Mouse (Mus musculus): ENCODE results near the gene Htr1d. TPM values are rescaled to one million over a fixed set of nuclear protein-coding genes. Genes with fewer than 3 reads are reported as not detected.

Gene Htr1d
- polyA plus RNA-seq (2015; fragmentation: Nextera tagmentation; extraction: Ambion mirVana), result not detected in 2 replicates

- no peaks in the 10 kb centered on the region for H3K9me3 ChIP-seq (ENCODE audit: low read length)
- ATAC-seq, result no peak
Observed at GRCm38 (mm10) chr4:136423224-136423623, at the start of gene Htr1d. Gene Htr1d, plus strand, starts transcription at chr4:136423524.

GRCm38 (mm10) chr4:136377001-136377400 is 46.3 kb upstream of the Htr1d start:
- 79% methylated on average over 5 of the region's 5 CpGs for WGBS (ENCODE audit: insufficient replicate concordance)
- no peak for ATAC-seq

More at GRCm38 (mm10) chr4:136423224-136423623, at the start of gene Htr1d:
- H3K4me1 ChIP-seq (ENCODE audit: insufficient read depth), result peaks cover 6% of the 10 kb centered on the region; the same call in 1 of the 2 replicates
- H3K27me3 ChIP-seq (ENCODE audit: insufficient read depth, low read length), result peaks cover 34% of the 10 kb centered on the region
- DNase-seq, result no peak
- H3K9ac ChIP-seq (replicated peaks), result no peak within 1 kb of the TSS
- peak within 1 kb of the TSS; percentile 37 for H3K4me3 ChIP-seq (ENCODE audit: low read depth, low read length)
- no peak within 1 kb of the TSS for H3K27ac ChIP-seq (ENCODE audit: low read depth)
- H3K4me2 ChIP-seq (ENCODE audit: low read depth, low read length), result peak within 1 kb of the TSS; percentile 71
- WGBS (ENCODE audit: insufficient replicate concordance), result 73% methylated on average over 9 of the region's 9 CpGs
- no peak for TF ChIP-seq EP300 (IDR thresholded peaks at IDR 0.05; ENCODE audit: low read depth)
- no peak for TF ChIP-seq CTCF (IDR thresholded peaks at IDR 0.05; ENCODE audit: low read depth)
- no peaks in the 10 kb centered on the region for H3K36me3 ChIP-seq (replicated peaks; ENCODE audit: insufficient read depth, low read length)

GRCm38 (mm10) chr4:136383052-136383451 is 40.3 kb upstream of the Htr1d start:
- Histone ChIP-seq H3K4me2 (ENCODE audit: low read depth, low read length) (no peak overlapping the region), H3K9me3 (ENCODE audit: low read length) (no peaks in the 10 kb centered on the region), H3K36me3 (replicated peaks; ENCODE audit: insufficient read depth, low read length) (no peaks in the 10 kb centered on the region), H3K4me1 (ENCODE audit: insufficient read depth) (no peaks in the 10 kb centered on the region), H3K27me3 (ENCODE audit: insufficient read depth, low read length) (no peaks in the 10 kb centered on the region), H3K4me3 (ENCODE audit: low read depth, low read length) (no peak overlapping the region), H3K27ac (ENCODE audit: low read depth) (no peak overlapping the region), H3K9ac (replicated peaks) (no peak overlapping the region)
- ATAC-seq (no peak), DNase-seq (no peak)
- TF ChIP-seq CTCF (IDR thresholded peaks at IDR 0.05; ENCODE audit: low read depth) (peak; percentile 52), EP300 (IDR thresholded peaks at IDR 0.05; ENCODE audit: low read depth) (no peak)
- 80% methylated on average over 5 of the region's 5 CpGs for WGBS (ENCODE audit: insufficient replicate concordance)

More at GRCm38 (mm10) chr4:136377001-136377400, 46.3 kb upstream of the Htr1d start:
- Histone ChIP-seq H3K9me3 (ENCODE audit: low read length) (no peaks in the 10 kb centered on the region), H3K27ac (ENCODE audit: low read depth) (no peak overlapping the region), H3K4me3 (ENCODE audit: low read depth, low read length) (no peak overlapping the region), H3K4me2 (ENCODE audit: low read depth, low read length) (no peak overlapping the region), H3K27me3 (ENCODE audit: insufficient read depth, low read length) (no peaks in the 10 kb centered on the region), H3K36me3 (replicated peaks; ENCODE audit: insufficient read depth, low read length) (no peaks in the 10 kb centered on the region), H3K4me1 (ENCODE audit: insufficient read depth) (no peaks in the 10 kb centered on the region), H3K9ac (replicated peaks) (no peak overlapping the region)
- DNase-seq, result no peak
- TF ChIP-seq EP300 (IDR thresholded peaks at IDR 0.05; ENCODE audit: low read depth), result no peak
- TF ChIP-seq CTCF (IDR thresholded peaks at IDR 0.05; ENCODE audit: low read depth), result no peak

GRCm38 (mm10) chr4:136383839-136384238 is 39.5 kb upstream of the Htr1d start:
- Histone ChIP-seq H3K9ac (replicated peaks) (no peak overlapping the region), H3K4me3 (ENCODE audit: low read depth, low read length) (no peak overlapping the region), H3K27me3 (ENCODE audit: insufficient read depth, low read length) (no peaks in the 10 kb centered on the region), H3K4me1 (ENCODE audit: insufficient read depth) (no peaks in the 10 kb centered on the region), H3K27ac (ENCODE audit: low read depth) (no peak overlapping the region), H3K9me3 (ENCODE audit: low read length) (no peaks in the 10 kb centered on the region), H3K36me3 (replicated peaks; ENCODE audit: insufficient read depth, low read length) (no peaks in the 10 kb centered on the region), H3K4me2 (ENCODE audit: low read depth, low read length) (no peak overlapping the region)
- ATAC-seq (no peak), DNase-seq (no peak)
- WGBS (ENCODE audit: insufficient replicate concordance), result 86% methylated on average over 6 of the region's 6 CpGs
- TF ChIP-seq CTCF (IDR thresholded peaks at IDR 0.05; ENCODE audit: low read depth), result no peak

GRCm38 (mm10) chr4:136387261-136387660 is 36.1 kb upstream of the Htr1d start:
- Histone ChIP-seq H3K9me3 (ENCODE audit: low read length) (no peaks in the 10 kb centered on the region), H3K4me3 (ENCODE audit: low read depth, low read length) (no peak overlapping the region), H3K9ac (replicated peaks) (no peak overlapping the region), H3K4me2 (ENCODE audit: low read depth, low read length) (no peak overlapping the region), H3K27me3 (ENCODE audit: insufficient read depth, low read length) (no peaks in the 10 kb centered on the region), H3K36me3 (replicated peaks; ENCODE audit: insufficient read depth, low read length) (no peaks in the 10 kb centered on the region), H3K27ac (ENCODE audit: low read depth) (no peak overlapping the region), H3K4me1 (ENCODE audit: insufficient read depth) (no peaks in the 10 kb centered on the region)
- DNase-seq (no peak), ATAC-seq (no peak)
- TF ChIP-seq EP300 (IDR thresholded peaks at IDR 0.05; ENCODE audit: low read depth) (no peak), CTCF (IDR thresholded peaks at IDR 0.05; ENCODE audit: low read depth) (no peak)
- WGBS (ENCODE audit: insufficient replicate concordance), result 50% methylated on average over 11 of the region's 11 CpGs

GRCm38 (mm10) chr4:136401806-136402205 is 21.5 kb upstream of the Htr1d start:
- no peaks in the 10 kb centered on the region for H3K9me3 ChIP-seq (ENCODE audit: low read length)
- H3K27me3 ChIP-seq (ENCODE audit: insufficient read depth, low read length), result no peaks in the 10 kb centered on the region
- no peak overlapping the region for H3K4me3 ChIP-seq (ENCODE audit: low read depth, low read length)
- DNase-seq (no peak), ATAC-seq (no peak)
- H3K27ac ChIP-seq (ENCODE audit: low read depth), result no peak overlapping the region
- H3K4me1 ChIP-seq (ENCODE audit: insufficient read depth), result no peaks in the 10 kb centered on the region
- WGBS (ENCODE audit: insufficient replicate concordance), result 69% methylated on average over 10 of the region's 10 CpGs
- TF ChIP-seq CTCF (IDR thresholded peaks at IDR 0.05; ENCODE audit: low read depth) (no peak), EP300 (IDR thresholded peaks at IDR 0.05; ENCODE audit: low read depth) (no peak)
- H3K4me2 ChIP-seq (ENCODE audit: low read depth, low read length), result no peak overlapping the region
- H3K9ac ChIP-seq (replicated peaks), result no peak overlapping the region
- H3K36me3 ChIP-seq (replicated peaks; ENCODE audit: insufficient read depth, low read length), result no peaks in the 10 kb centered on the region

GRCm38 (mm10) chr4:136407831-136408230 is 15.5 kb upstream of the Htr1d start:
- TF ChIP-seq CTCF (IDR thresholded peaks at IDR 0.05; ENCODE audit: low read depth) (no peak), EP300 (IDR thresholded peaks at IDR 0.05; ENCODE audit: low read depth) (no peak)
- no peak overlapping the region for H3K4me2 ChIP-seq (ENCODE audit: low read depth, low read length)
- 77% methylated on average over 11 of the region's 11 CpGs for WGBS (ENCODE audit: insufficient replicate concordance)

More at GRCm38 (mm10) chr4:136407831-136408230, 15.5 kb upstream of the Htr1d start:
- Histone ChIP-seq H3K9me3 (ENCODE audit: low read length) (no peaks in the 10 kb centered on the region), H3K4me3 (ENCODE audit: low read depth, low read length) (no peak overlapping the region), H3K9ac (replicated peaks) (no peak overlapping the region), H3K27ac (ENCODE audit: low read depth) (no peak overlapping the region), H3K27me3 (ENCODE audit: insufficient read depth, low read length) (no peaks in the 10 kb centered on the region), H3K4me1 (ENCODE audit: insufficient read depth) (no peaks in the 10 kb centered on the region), H3K36me3 (replicated peaks; ENCODE audit: insufficient read depth, low read length) (no peaks in the 10 kb centered on the region)
- DNase-seq (no peak), ATAC-seq (no peak)

Measured in liver, postnatal 0 days (tissue).